Mouse (Mus musculus): ENCODE measurements around the gene Rbm38.

DNA sequence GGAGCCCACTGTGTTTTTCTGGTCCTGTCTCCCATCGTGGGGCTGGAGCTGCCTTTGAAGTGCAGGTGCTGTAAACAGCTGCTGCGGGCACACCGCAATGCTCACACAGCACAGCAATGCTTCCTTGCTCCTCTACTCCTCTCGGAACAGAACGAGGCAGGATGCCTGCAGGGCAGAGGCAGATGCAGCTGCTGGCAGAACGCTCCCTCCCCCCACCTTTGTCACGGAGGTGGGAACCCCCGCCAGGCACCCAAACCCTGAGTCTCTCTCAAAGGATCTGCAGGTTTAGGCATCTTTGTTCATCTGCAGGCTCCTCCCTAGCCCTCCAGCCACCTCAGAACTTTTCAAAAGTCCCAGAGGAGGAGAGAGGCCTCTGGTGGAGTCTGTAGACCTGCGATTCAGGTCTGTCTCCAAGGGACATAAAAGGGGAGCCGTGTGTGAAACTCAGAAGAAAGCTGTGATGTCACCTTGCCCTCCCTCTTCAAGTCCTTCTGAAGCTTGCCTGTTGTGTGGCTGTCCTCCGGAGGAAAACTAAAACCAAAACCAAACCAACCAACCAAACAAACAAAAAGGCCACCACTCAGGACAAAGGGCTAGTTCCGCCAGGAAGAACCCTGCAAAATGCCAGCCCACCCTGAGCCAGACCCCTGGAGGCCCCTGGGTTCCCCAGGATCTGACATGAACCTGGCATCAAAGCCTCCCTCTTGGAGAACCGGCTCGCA, 42.7 kb upstream of the Rbm38 start, which contains the start of gene Spo11:
- no peak for TF ChIP-seq EP300 (IDR thresholded peaks at IDR 0.05; ENCODE audit: low read depth)
- no peak for TF ChIP-seq CTCF (IDR thresholded peaks at IDR 0.05; ENCODE audit: low read depth)

All from liver, postnatal 0 days (tissue).